Mouse (Mus musculus): ENCODE measurements around the gene Sfrp2. TPM values are rescaled to one million over a fixed set of nuclear protein-coding genes. Genes with fewer than 3 reads are reported as not detected.

Gene Sfrp2
- polyA plus RNA-seq (2017; shearing (Covaris generic)), result 1 to 10 TPM in 1 of 2 experiments, under 1 TPM in 1; 0.95 to 1.9 TPM

DNA sequence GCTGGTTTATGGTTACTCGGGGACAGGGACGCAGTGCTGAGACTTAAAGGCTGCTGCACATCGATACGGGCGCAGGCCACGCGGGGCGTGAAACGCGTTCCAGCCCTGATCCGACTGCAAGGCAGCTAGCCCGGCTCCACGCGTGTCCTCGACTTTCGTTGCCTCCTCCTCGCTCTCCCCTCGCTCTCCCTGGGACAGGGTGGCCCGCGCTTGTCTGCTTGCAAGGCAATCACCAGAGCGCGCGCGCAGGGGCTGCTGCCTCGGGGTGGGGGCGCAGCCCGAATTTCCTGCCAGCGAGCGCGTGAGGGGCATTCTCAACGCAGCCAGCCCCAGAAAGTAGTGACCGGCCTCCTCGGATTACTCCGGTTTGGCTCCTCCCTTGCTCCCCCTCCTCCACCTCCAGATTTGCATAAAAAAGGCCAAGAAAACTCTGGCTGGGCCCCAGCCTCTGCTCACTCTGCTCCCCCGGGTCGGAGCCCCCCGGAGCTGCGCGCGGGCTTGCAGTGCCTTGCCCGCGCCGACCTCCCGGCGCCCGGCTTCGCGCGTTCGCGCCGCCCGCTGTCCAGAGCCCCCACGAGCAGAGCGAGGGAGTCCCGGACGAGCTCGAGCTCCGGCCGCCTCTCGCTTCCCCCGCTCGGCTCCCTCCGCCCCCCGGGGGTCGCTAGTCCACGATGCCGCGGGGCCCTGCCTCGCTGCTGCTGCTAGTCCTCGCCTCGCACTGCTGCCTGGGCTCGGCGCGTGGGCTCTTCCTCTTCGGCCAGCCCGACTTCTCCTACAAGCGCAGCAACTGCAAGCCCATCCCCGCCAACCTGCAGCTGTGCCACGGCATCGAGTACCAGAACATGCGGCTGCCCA, at the start of gene Sfrp2:
Gene Sfrp2 (plus strand): TSS at position 451 of the 855 bp plus-strand sequence.

Other genes starting within 250 kb of the Sfrp2 start
- 1 to 10 TPM in 1 of 2 experiments, under 1 TPM in 1; 0.80 to 6.0 TPM for gene Tlr2, start 75.4 kb downstream of the Sfrp2 start, polyA plus RNA-seq (2017; shearing (Covaris generic))

Data from inflammation-experienced regulatory T-cells (primary cell).